Mouse (Mus musculus): ENCODE measurements around the gene Hspg2. TPM values are rescaled to one million over a fixed set of nuclear protein-coding genes. Genes with fewer than 3 reads are reported as not detected.

The Hspg2 gene
- total RNA-seq, 2 experiments from 2014 or later: 240 to 255 TPM

DNA sequence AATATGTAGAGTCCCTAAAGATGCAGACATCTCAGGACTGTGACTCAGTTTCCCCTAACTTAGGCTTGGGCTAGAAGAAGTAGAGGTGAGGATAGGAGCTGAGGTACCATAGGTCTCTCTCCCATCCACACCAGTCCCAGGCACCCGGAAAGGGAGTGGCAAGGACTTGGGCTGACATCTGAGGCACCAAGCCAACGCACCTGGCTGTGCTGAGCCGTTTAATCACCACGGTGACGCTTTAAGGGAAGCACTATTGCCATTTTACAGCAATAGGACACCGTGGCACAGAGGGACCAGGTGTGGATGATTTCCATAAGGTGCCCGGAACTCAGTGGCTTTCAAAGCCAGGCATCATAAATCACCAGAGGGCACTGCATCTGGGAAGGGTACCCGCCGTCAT is 10.3 kb upstream of the Hspg2 start:
- intact Hi-C loops (cut with DNase I): no loop called here
- DNase-seq: no peak

DNA sequence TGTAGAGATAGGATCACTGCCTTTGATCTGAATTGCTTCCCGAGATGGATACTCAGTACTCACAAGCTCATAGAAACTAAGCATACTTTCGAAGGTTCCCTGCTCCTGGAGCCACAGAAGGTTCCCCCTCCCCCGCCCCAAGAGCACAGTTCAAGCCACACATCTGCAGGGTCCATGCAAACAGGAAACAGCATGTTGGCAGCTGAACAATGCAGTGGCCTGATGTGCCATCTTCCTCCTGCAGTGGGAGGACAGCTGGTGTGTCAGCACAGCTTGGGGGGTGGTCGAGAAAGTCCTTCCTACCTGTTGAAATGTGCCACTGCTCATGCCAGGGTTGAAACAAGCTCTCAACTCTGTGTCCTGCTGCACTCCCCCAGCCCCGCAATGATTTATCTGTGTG is 9.7 kb upstream of the Hspg2 start:
- intact Hi-C loops (cut with DNase I): no loop called here

DNA sequence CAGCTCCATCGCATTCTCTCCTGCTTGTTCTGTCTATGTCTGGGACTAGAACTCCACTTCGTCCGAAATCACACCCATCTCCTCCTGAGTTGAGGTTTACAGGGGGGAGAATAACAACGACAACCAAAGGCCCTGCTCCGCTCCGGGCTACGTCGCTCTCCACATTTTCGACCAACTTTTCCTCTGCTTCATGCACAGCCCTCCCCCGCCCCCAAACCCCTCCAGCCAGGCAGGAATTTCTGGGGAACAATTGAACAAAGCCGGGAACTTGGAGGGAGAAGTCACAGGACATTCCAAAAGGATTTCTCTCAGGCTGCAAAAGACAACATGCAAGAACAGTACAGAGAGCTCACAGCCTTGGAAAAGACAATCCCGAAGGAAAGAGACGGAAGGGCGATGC is 7.9 kb upstream of the Hspg2 start:
- DNase-seq: no peak
- intact Hi-C loops (cut with DNase I): no loop called here

More for the DNA sequence above, 9.7 kb upstream of the Hspg2 start:
- DNase-seq: no peak

DNA sequence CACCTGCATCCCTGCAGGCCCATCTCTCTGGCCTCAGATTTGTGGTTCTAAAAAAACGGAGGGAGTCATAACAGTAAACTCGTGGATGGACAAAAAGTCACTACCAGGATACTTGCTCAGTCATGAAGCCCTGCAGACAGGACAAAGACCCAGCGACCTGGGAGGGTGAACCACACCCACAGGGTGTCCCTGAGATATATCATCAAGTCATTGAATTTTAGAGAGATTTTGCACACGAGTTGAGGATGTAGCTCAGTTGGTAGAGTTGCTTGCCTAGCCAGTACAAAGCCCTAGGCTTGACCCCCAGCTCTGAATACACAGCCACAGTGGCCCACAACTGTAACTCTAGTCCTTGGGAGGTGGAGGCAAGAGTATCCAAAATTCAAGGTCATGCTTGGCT is 7.4 kb upstream of the Hspg2 start:
- intact Hi-C loops (cut with DNase I): no loop called here

DNA sequence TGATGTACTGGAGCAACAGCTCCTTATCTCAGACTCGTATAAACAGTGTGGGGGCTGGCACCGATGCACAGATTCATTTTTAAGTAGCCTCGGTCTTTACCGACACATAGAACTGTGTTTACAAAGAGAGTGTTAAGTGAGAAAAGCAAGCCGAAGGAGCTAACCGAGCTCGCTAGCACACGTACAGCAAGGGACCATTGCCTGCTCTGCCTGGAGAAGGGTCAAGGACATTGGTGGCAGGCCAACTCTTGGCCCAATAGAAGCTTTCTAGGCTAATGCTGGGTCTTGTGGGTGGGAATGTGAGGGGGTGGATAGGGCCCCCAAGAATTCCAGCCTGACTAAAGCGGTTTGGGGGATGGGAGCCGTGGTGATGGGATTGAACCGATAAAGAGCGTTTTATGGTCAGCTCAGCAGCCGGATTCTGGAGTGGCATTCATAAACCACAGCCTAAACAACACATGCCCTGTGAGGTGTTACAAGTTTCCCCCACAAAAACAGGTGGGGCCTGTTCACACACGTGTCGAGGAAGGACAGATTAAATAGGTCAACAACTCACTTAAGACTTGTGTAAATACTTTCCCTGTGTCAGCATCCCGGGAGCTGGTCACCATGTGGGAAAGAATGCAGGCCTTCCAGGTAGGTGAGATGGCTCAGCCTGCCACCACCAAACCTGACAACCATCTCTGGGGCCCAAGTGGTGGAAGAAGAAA is 6.4 kb upstream of the Hspg2 start:
- no peak for DNase-seq
- intact Hi-C loops (cut with DNase I): no loop called here

More for the DNA sequence above, 7.4 kb upstream of the Hspg2 start:
- no peak for DNase-seq

DNA sequence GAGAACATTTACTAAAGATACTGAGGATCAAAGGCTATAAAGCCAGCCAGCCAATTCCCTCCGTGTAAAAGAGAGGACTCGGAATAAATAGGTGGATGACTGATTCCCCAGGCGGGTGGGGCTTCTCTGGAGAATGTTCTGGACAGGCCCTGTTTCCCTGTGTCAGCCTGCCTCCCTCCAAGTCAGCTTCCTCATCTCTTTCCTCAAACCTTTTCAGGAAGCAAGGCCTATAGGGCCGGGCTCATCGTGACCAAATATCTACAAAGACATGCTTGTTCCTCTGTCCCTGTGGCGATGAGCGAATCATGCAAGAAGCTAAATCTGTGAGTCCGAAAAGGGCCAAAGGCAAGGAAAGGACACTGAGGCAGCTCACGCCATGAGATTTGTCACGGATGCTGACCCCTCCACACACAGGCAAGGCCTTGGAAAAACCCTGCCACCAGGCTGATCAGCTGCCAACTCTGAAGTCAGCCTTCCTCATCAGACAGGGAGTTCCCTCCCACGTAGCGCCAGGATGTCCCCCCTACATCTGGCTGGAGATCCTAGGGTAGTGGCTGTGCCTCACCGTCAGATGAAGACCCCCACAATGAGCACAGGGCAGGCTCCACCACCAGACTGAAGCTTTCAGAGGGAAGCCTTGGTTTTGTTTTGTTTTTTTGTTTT is 3.3 kb upstream of the Hspg2 start:
- intact Hi-C loops (cut with DNase I): loop anchor here (2.0 to 5.0 kb wide), 2 partner anchors 20 to 37 kb away; no protein-coding TSS in a partner anchor
- DNase-seq: peak; percentile 59 to 68

DNA sequence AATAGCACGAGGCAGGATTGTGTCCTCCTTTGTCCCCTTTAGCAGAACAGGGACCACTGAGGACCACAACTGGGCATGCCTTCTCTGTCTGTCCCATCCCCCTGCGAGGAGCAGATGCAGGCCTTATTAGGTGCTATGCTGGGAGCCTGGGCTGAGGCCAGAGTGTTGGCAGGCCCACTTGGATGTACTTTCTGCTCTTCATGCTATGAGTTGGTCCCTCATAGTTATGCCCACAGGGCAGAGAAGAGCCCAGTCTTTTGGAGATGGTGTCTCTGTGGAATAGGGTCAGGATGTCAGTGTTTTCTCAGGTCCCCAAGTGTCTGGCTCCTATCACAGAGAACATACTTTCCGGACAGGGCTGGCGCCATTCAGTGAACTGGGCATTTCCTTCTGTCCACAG is 1.6 kb upstream of the Hspg2 start:
- intact Hi-C loops (cut with DNase I): loop anchor here (5.0 kb wide), 1 partner anchor 35 kb away; no protein-coding TSS in a partner anchor
- DNase-seq: peak in 1 of 2 experiments; percentile 47

DNA sequence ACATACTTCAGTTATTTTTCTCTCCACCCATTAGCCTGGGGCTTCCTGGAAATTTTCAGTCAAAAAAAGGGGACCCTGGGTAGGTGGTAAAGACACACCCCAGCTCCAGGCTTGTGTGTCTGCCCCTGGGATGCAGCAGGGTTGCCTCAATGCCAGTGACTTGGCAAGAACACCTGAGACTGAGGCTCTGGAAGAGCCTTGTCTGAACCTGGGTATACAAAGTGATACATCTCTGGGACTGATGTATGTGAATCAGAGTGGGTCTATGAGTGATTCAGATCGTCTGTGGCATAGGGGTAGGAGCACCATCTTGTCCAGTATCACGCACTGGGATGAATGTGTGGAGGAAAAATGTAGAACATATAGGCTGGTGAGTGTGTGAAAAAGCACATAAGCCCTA is 1.0 kb upstream of the Hspg2 start:
- intact Hi-C loops (cut with DNase I): loop anchor here (5.0 kb wide), 1 partner anchor 35 kb away; no protein-coding TSS in a partner anchor
- no peak for DNase-seq

DNA sequence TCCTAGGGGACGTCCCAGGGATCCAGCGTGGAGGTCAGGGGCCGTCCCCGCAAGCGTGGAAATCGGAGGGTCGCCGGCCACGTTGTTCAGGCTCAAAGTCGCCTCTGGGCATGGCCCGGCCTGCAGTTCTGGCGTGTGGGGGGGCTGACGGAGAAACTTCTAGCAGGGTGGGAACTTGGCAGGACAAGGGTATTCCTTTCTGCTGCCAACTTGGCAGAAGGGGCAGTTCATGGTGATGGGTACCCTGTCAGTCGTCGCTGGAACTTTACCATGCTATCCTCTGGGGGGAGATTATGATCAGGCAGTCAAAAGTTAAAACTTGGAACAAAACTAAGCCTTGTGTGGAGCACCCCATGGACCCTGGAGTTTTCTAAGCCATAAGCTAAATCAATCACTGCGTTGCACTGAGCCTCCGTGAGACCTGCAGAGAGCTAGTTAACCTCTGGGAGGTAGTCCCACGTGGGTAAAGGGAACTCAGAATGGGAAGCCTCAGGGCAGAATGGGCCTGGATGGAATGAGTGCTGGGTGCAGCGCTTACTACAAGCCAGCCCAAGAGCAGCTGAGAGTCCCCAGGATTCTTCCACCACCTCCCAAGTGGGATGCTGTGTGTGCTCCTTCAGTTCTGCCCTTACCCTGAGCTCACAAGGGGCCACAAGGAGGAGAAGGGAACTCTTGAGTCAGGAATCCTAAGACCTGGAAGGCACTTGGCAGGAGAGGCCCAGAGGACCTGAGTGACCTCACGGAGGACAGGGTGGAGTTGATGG is 694 bp downstream of the Hspg2 start:
- DNase-seq: peak in 1 of 2 experiments; percentile 49
- intact Hi-C loops (cut with DNase I): loop anchor here (5.0 kb wide), 1 partner anchor 33 kb away; no protein-coding TSS in a partner anchor

DNA sequence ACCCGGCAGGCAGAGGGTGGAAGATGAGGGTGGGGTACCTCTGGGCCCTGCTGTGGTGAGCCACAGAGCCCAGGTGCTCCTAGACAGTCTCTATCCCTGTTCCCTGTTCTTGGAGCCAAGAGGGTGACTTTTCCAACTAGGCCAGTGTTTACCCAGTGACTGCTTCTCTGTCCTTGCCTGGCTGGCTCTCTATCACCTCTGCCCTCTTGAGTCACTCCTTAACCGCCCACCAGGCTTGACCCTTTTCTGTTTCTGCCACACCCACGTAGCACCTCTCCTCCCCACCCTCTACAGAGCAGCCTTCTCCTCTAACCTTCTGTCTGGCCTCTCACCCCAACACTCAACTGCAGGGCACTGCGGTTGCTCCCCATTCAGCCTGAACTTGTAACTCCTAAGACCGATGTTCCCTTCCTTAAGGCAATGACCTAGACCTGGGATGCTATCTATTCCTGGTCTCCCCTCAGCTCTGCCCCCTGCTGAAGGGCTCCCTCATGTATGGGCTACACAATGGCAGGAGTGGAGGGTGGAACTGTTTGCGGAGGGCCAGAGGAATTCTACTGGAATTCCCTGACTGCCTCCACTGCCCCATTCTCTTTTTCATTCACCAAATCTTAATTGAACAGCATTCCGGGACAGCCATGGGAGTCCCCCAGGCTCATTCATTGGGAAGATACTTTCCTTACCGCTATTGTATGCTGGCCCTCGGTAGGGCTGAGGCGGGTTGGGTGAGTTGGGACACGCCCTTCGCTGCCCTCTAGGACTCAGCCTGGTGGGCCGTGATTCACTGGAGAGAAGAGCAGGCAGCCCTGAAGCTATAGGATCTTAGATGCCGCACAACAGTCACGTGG is 1.5 kb downstream of the Hspg2 start:
- intact Hi-C loops (cut with DNase I): loop anchor here (2.0 to 5.0 kb wide), 2 partner anchors 19 to 32 kb away; no protein-coding TSS in a partner anchor
- no peak for DNase-seq

DNA sequence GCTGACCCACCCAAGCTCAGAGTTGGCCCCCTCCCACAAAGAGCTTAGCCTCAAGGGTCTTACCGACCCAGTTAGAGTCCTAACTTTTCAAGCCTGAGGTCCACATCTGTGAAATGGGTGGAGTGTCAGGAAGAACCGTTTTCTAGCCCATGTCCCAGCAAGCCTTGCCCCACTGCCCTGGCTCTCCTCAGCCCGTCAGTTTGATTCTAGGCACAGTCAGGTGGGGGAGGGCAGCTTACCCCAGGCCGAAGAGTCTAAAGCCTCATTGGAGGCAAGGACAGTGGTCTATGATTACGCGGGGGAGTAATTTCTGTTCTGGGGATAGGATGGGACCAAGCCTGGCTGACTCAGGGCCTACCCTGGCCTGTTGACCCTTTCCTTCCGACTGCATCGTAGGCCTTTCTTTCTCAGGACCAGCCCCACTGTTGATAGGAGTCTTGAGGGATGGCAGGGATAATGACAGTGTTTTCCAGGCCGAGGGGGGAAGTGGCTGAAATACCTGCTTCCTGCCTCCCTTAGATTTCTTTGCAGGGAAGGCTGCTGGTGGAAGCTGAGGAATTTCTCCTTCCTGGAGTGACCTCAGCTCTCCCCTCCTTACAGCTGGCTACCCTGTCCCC is 2.2 kb downstream of the Hspg2 start:
- intact Hi-C loops (cut with DNase I): loop anchor here (2.0 kb wide), 1 partner anchor 18 kb away; no protein-coding TSS in a partner anchor
- no peak for DNase-seq

DNA sequence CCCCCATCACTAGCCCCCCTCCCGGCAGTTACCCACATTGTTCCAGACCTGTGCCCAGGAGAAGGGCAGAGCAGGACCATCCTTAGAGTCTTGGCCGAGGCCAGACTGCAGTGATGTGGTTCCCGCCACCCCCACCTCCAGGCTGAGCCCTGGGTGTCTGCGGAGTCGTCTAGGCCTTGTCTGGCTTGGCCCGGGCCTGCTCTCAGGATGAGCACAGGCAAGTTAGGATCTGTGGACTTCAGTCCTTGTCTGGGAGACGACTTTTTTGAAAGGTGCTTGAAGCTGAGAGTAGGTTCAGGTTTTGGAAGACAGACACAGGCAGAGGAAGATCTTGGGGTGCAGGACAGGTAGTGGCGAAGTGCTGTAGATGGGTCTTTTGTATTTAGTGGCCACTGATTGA is 2.8 kb downstream of the Hspg2 start:
- intact Hi-C loops (cut with DNase I): loop anchor here (2.0 kb wide), 1 partner anchor 17 kb away; no protein-coding TSS in a partner anchor
- DNase-seq: no peak

DNA sequence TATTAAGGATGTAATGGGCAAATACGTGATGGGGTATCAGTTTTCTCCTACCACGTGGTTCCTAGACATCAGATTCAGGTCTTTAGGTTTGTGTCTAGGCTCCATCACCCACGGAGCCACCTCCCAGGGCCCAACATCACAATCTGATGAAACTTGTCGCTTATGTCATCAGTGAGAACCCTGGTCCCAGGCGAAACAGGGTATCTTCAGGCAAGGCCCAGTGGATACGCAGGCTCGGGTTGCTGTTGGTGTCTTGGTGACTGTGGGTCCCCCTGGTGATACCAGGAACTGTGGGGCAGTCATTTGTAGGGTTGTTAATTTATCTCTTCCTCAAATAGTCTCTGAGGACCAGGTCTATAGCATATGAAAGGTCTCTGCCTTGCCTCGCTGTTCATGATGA is 4.7 kb downstream of the Hspg2 start:
- intact Hi-C loops (cut with DNase I): loop anchor here (2.0 kb wide), 1 partner anchor 24 kb away; no protein-coding TSS in a partner anchor

DNA sequence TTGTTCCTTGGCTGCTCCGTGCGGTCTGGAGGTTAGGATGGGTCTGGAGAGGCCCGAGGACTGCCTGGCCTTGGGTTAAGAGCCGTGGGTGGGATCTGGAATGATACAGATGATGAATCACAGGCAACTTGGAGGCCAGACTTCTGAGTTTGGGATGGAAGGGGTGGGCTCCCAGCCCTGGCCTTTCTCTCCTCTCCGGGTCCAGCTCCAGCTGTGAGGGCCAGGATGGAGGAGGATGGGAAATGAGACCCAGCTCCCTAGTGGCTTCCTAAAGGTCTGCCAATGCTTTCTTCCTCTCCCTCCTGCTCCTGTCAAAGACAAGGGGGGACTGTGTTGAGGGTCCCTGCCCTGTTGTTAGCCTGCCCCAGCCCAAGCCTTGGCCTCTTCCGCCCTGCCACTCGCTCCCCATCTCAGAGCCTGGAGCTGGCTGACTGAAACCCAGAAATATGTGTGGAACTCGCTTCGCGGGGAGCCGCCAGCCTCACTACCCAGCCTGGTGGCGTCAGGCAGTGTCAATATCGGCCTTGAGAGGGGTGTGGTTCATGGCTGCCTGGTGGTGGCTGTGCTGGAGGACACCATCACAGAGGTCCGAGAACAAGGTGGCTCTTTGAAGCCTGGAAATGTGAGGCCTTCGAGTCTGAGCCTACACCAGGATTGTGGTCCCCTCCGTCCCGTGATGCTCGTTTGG is 5.3 kb downstream of the Hspg2 start:
- peak; percentile 53 to 62 for DNase-seq
- intact Hi-C loops (cut with DNase I): loop anchor here (2.0 kb wide), 1 partner anchor 25 kb away; no protein-coding TSS in a partner anchor

More for the DNA sequence above, 4.7 kb downstream of the Hspg2 start:
- DNase-seq: no peak

DNA sequence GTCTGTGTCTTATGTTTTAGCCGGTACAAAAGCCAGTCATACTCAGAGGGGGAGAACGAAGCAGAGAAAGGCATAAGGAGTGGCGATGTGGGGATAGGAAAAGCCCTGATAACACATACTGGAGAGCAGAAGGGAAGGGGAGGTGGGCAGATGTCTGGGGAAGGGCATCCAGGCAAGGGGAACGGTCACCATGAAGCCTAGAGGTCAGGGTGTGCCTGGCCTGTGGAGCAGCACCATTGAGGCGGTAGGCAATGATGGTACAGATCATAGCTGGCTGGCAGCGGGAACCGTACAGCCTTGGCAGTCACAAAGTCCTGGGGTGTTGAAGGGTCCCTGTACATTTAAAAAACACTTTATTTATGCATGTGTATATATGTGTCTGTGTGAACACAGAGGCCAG is 6.1 kb downstream of the Hspg2 start:
- intact Hi-C loops (cut with DNase I): no loop called here

DNA sequence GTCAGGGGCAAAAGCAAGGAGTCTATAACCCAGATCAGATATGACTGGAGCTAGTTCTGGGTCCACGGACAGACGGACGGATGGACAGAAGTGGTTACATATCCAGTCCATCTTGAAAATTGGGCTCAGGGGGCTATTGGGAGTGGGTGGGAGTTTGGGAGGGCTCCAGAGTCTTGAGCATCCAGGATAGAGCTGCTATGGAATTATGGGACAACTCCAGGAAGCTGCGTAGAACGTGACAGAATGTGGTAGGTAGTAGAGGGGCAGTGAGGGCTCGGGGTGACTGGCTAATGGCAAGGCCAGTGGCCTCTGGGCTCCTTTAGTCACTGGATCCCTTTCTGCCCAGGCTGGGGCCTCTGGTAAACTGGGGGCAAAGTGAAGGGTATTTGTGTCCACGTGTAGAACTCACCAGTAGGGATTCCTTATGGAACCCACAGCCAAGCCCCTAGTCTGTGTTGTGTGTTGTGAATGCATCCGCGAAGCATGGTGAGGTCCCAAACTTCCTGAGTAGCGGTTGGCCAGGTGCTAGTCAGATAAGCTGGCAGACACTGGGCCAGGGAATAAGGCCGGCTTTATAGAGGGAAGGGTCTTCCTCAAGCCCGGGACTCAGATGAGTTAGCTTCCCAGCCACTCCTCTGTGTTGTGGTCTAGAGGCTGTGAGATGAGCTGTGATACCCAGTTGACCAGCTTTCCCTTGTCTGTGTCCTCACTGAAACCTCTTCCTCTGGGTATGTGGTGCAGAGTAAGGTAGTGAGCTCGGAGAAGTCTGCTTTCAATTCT is 6.9 kb downstream of the Hspg2 start:
- intact Hi-C loops (cut with DNase I): no loop called here
- DNase-seq: no peak

More for the DNA sequence above, 6.1 kb downstream of the Hspg2 start:
- DNase-seq: no peak

DNA sequence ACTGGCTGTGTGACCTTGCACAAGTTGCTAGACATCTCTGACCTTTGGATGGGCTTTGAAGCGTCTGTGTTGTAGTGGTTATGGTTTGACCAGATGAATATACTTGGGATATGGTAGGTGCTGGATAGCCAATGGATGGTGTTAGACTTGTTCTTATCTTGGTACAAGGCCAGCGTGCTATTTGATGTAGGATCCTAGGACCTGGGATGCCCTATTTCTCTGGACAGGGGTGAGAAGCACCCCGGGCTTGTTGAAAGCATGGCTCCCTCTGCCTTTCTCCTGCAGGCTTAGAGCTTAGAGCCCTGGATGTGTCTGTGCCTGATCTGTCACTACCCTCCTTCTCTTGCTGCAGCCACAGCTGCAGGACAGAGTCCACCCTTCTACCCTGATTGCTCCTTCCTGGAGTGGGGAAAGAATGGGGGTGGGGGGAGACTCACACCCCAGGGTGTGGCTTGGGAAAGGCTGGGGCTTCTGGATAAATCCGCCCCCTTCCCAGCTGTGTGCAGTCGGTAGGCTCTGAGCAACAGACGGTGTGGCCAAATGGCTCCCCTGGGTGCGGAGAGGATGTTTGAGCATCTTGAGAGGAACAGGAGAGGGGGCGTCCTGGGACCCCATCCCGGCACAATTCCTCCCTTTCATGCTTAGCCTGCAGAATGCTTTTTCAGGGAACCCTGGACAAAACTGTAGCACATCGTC is 7.6 kb downstream of the Hspg2 start:
- intact Hi-C loops (cut with DNase I): no loop called here
- peak; percentile 76 to 82 for DNase-seq

All from heart, postnatal 36 days (tissue).